Mouse (Mus musculus) forebrain, embryonic 10.5 days (tissue): ENCODE data around the gene Coro2b. TPM values are rescaled to one million over a fixed set of nuclear protein-coding genes. Genes with fewer than 3 reads are reported as not detected.

Experiments used
- DNase-seq: peaks from one replicate; pipeline ENCODE4 v3.0.0-alpha.2; 2017; ENCODE audit warnings: low spot score; ENCODE audit errors: extremely low spot score
- H3K27ac ChIP-seq: fragments of 300-500 bp; sonication (generic); 2 replicates; pipeline ENCODE4 v1.5.1; 2016; ENCODE audit warnings: mild to moderate bottlenecking
- H3K27me3 ChIP-seq: fragments of 300-500 bp; sonication (generic); 2 replicates; pipeline ENCODE4 v1.6.1; 2016; ENCODE audit warnings: mild to moderate bottlenecking; ENCODE audit not compliant: poor library complexity, severe bottlenecking
- H3K36me3 ChIP-seq: fragments of 300-500 bp; sonication (generic); replicated peaks from 2 replicates; pipeline ENCODE4 v1.6.1; 2016; ENCODE audit warnings: mild to moderate bottlenecking, moderate library complexity
- H3K4me1 ChIP-seq: fragments of 300-500 bp; sonication (generic); 2 replicates; pipeline ENCODE4 v1.6.1; 2016
- H3K4me3 ChIP-seq: fragments of 300-500 bp; sonication (generic); 2 replicates; pipeline ENCODE4 v1.5.1; 2016; ENCODE audit warnings: mild to moderate bottlenecking, moderate library complexity
- H3K9me3 ChIP-seq: fragments of 300-500 bp; sonication (generic); 2 replicates; pipeline ENCODE4 v1.6.1; 2016; ENCODE audit warnings: mild to moderate bottlenecking, moderate library complexity
- WGBS: fragments of 180-500 bp; shearing (Covaris S2); methylation state at CpG from one replicate; pipeline ENCODE4 v1.1.7; 2016; 5-methylcytosine and 5-hydroxymethylcytosine counted together
- polyA plus RNA-seq: library from polyadenylated mRNA; unstranded; fragments of >200 nt; fragmentation: Nextera tagmentation; extraction: Ambion mirVana; gene quantifications from 2 replicates; pipeline ENCODE4 v1.2.1, GENCODE M21; 2016

Coro2b gene
- polyA plus RNA-seq: 9.7 and 10.0 TPM in 2 replicates

DNA sequence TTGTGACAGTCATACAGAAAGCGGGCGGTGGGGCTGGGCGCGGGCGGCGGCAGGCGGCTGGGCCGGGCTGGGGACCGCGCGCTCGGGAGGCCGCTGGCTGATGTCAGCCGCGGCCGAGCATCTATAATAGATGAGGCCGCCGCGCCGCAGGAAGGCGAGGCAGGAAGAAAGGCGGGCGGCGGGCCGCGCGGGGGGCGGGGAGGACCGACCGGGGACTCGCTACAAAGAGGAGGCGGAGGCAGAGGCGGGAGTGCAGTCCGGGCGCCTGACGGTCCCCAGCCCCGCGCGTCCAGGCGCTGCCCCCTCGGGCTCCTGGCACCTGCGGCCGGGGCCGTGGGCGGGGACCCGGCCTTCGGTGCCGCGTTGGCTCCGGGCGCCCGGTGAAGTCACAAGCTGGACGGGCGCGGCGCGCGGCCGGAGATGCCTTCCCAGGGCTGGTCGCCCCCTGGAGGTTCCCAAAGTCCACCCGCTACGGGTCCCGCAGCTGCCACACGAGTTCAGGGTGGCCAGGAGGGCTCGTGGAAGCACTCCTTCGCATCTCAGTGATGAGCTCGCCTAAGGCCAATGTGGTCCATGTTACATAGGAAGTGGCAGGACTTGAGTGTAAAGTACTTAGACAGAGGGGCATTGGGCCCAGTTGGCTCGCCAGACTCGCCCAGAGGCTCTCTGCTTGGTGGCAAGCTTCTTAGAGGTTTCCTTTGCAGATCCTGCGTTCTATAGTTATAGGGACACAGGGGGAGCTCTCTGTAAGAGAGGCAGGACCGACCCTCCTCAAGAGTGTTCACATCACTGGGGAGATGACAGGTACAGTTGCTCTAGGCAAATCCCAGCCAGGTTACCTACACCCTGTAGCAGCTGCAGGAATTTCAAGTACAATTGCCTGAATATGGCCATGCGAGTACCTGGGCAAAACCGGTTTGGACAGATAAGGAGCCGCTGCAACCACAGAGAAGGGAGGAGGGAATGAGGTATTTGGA is at the start of gene Coro2b:
Gene Coro2b (minus strand): TSS at position 390 of the 977 bp plus-strand sequence.
- H3K9me3 ChIP-seq: no peaks in the 10 kb centered on the region
- peaks cover 84% of the 10 kb centered on the region for H3K27me3 ChIP-seq
- peak; percentile 62 for DNase-seq
- H3K4me3 ChIP-seq: peak within 1 kb of the TSS; percentile 76
- H3K36me3 ChIP-seq: no peaks in the 10 kb centered on the region
- under 1% methylated on average over 73 of the region's 74 CpGs for WGBS
- H3K27ac ChIP-seq: peak within 1 kb of the TSS; percentile 93
- peaks cover 79% of the 10 kb centered on the region for H3K4me1 ChIP-seq

DNA sequence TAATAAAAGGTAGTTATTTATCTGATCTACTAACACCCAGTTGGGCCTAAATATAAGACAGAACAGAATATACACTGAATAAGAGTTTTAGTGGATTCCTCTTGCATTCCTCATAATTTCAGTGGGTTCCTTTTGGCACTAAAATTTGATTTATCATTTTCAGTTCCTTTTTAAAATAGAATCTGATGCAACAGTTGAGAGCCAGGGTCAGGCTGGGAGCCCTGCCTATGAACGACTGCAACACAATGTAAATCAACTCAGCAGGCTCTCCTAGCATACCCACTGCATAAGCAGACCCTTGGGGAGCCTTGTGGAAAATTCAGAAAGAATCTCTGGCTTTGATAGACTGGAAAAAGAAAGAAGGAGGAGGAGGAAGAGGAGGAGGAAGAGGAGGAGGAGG is 40.7 kb upstream of the Coro2b start:
- DNase-seq: no peak
- no peaks in the 10 kb centered on the region for H3K4me1 ChIP-seq
- WGBS: 82% methylated on average over 1 of the region's 1 CpGs
- peaks cover under 1% of the 10 kb centered on the region; the same call in 1 of the 2 replicates for H3K9me3 ChIP-seq
- H3K27ac ChIP-seq: no peak overlapping the region
- no peak overlapping the region for H3K4me3 ChIP-seq
- no peaks in the 10 kb centered on the region for H3K27me3 ChIP-seq
- H3K36me3 ChIP-seq: no peaks in the 10 kb centered on the region

DNA sequence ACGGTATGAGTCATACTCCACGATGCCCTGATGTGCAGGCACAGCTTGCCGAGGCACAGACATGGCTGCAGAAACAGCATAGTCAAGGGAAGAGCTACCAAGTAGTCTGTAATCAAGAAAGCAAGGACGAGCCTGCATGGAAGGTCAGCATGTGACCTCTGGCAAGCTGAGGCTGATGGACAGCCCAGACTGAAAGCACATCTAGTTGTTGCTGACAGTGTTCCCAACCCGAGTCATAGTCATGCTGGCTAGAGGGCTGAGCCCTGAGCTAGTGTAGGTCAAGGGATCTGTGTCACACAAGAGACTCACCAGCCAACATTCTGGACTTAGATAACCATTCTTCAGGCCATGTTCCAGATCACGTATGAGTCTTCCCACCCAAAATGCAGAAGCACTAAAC is 32.3 kb upstream of the Coro2b start:
- Histone ChIP-seq H3K9me3 (no peaks in the 10 kb centered on the region), H3K27me3 (no peaks in the 10 kb centered on the region), H3K36me3 (no peaks in the 10 kb centered on the region), H3K4me3 (no peak overlapping the region), H3K4me1 (no peaks in the 10 kb centered on the region), H3K27ac (no peak overlapping the region)
- DNase-seq: no peak
- 86% methylated on average over 6 of the region's 6 CpGs for WGBS

DNA sequence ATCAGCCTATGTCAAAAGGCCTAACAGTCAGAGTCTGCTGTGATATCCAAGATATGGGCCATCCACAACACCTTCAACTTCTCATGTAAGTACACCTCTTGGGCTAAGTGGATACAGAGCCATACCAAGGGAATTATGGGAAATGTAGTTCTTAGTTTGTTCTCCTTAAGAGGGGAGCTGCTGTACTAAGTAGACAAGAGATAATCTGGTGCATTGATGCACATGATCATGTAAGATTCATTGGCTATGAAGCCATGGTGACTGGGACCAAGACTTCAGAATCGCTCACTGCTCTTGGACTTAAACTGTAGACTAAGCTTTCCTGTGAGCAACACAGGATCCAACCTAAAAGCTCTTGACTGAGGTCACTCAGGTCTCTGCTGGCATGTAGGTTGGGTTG is 31.0 kb upstream of the Coro2b start:
- Histone ChIP-seq H3K4me3 (no peak overlapping the region), H3K27ac (no peak overlapping the region), H3K4me1 (no peaks in the 10 kb centered on the region), H3K27me3 (no peaks in the 10 kb centered on the region), H3K9me3 (no peaks in the 10 kb centered on the region), H3K36me3 (no peaks in the 10 kb centered on the region)
- no peak for DNase-seq
- WGBS: 92% methylated on average over 1 of the region's 1 CpGs

DNA sequence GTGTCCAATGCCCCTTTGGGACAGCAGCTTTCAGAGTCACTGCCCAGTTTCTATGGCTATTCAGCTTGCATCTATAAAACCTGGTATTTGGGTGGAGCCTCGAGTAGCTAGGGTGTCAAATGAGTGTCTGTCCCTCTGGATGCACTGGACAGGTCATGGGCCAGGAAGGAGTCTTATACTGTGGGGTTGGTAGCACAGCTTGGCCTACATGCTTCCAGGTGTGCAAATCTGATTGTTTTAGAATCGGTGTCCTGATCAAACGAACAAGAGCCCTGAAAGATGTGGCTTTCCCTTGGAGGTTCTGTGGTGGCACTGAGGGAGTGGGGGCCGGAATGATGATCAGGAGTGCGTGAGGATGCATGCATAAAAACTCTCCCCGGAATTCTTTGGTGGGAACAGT is 25.4 kb upstream of the Coro2b start:
- 93% methylated on average over 6 of the region's 6 CpGs for WGBS
- Histone ChIP-seq H3K27me3 (no peaks in the 10 kb centered on the region), H3K4me1 (no peaks in the 10 kb centered on the region), H3K27ac (no peak overlapping the region), H3K9me3 (no peaks in the 10 kb centered on the region), H3K36me3 (no peaks in the 10 kb centered on the region), H3K4me3 (no peak overlapping the region)
- no peak for DNase-seq

DNA sequence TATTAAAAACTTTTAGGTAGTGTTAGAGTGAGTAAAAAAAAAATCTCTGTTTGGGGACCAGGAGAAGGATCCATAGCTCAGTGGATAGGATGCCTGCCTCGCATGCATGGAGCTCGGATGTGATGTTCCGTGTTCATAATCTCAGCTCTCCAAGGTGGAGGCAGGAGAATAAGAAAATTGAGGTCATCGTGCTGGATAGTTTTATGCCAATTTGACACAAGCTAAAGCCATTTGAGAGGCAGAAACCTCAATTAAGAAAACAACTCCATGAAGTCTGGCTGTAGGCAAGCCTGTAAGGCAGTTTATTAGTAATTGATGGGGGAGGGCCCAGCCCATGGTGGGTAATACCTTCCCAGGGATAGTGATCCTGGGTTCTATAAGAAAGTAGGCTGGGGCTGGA is 23.6 kb upstream of the Coro2b start:
- no peak for DNase-seq
- H3K4me1 ChIP-seq: no peaks in the 10 kb centered on the region; the same call in 1 of the 2 replicates
- no peak overlapping the region for H3K4me3 ChIP-seq
- no peak overlapping the region for H3K27ac ChIP-seq
- H3K9me3 ChIP-seq: no peaks in the 10 kb centered on the region
- H3K27me3 ChIP-seq: no peaks in the 10 kb centered on the region
- 94% methylated on average over 4 of the region's 4 CpGs for WGBS
- H3K36me3 ChIP-seq: no peaks in the 10 kb centered on the region

DNA sequence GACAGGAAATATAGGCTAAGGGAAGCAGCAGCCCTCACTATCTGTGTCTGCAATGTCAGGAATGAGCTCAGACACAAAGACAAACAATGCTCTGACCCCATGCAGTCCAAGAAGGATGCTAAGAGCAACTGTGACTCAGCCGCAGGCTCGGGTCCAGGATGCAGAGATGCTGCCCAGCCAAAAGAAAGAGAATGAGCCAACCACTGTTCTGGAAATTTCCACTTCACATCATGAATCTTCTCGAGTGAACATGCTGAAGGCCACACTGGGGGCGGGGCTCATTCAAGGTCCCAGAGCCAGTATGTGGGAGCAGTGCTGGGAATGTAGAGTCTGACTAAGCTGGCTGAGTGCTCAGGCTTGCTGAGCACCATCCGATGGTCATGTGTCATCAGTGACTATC is 23.2 kb upstream of the Coro2b start:
- H3K27ac ChIP-seq: no peak overlapping the region
- H3K4me1 ChIP-seq: peaks cover 4% of the 10 kb centered on the region
- no peaks in the 10 kb centered on the region for H3K27me3 ChIP-seq
- WGBS: 74% methylated on average over 5 of the region's 5 CpGs
- no peak for DNase-seq
- no peaks in the 10 kb centered on the region for H3K36me3 ChIP-seq
- no peak overlapping the region for H3K4me3 ChIP-seq
- no peaks in the 10 kb centered on the region for H3K9me3 ChIP-seq

DNA sequence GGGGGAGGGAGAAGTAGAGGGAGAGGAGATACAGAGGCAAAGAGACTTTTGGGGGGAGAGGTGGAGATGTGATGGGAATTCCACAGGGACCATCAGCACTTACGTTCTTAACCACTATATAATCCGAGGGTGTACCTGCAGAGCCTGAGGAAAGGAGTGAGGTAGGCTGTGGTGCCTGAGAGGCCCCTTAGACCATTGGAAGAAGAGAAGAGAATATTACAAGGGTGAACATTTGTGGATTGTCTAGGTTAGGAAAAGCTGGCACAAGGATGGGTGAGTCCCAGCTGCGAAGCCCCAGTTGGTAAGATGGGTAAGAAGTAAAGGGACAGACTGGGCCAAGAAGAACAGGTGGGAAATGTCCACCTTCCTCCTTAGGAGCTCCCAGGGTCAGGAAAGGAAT is 22.6 kb upstream of the Coro2b start:
- WGBS: 90% methylated on average over 3 of the region's 3 CpGs
- Histone ChIP-seq H3K27me3 (no peaks in the 10 kb centered on the region; the same call in 1 of the 2 replicates), H3K27ac (no peak overlapping the region), H3K4me1 (peaks cover 9% of the 10 kb centered on the region), H3K4me3 (no peak overlapping the region), H3K36me3 (no peaks in the 10 kb centered on the region), H3K9me3 (no peaks in the 10 kb centered on the region)
- no peak for DNase-seq

DNA sequence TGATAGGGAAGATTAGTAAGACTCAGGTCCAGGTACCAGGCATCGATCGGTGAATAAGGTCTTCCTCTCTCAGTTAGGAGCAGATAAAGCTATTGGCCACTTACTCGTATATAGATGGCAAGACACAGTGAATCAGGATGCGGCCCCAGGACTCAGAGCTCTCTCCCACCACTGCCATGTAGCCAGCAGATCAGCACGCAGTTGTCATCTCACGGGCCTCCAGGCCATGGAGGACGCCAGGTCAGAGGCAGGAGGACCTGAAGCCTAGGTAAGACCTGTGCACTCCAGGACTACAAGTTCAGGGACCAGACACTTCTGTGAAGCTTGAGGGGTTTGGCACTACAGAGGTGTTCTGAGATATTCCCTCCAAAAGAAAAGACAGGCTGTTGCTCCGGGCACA is 21.2 kb upstream of the Coro2b start:
- DNase-seq: no peak
- 87% methylated on average over 8 of the region's 8 CpGs for WGBS
- H3K36me3 ChIP-seq: no peaks in the 10 kb centered on the region
- H3K4me1 ChIP-seq: peaks cover 17% of the 10 kb centered on the region
- no peak overlapping the region for H3K27ac ChIP-seq
- H3K4me3 ChIP-seq: no peak overlapping the region
- H3K9me3 ChIP-seq: no peaks in the 10 kb centered on the region
- H3K27me3 ChIP-seq: no peaks in the 10 kb centered on the region; the same call in 1 of the 2 replicates

DNA sequence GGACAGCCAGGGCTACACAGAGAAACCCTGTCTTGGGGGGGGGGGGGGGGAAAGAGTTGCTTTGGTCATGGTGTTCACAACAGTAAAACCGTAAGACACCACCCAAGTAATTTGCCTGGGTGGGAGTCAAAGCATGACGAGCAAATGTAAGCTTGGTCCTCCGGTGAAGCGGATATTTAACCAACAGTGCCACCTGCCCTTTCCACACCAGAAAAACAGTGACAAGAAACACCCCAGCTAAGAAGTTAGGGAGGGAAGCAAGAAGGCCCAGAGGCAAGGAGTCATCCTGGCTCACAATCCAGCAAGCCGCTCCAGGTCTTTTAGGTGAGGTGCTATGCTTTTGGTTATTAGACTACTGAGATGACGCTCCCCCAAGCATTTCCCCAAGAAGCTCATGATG is 19.9 kb upstream of the Coro2b start:
- WGBS: 95% methylated on average over 6 of the region's 6 CpGs
- no peaks in the 10 kb centered on the region for H3K9me3 ChIP-seq
- no peak overlapping the region for H3K27ac ChIP-seq
- no peaks in the 10 kb centered on the region; the same call in 1 of the 2 replicates for H3K27me3 ChIP-seq
- no peak overlapping the region for H3K4me3 ChIP-seq
- H3K36me3 ChIP-seq: no peaks in the 10 kb centered on the region
- H3K4me1 ChIP-seq: peaks cover 17% of the 10 kb centered on the region
- no peak for DNase-seq

DNA sequence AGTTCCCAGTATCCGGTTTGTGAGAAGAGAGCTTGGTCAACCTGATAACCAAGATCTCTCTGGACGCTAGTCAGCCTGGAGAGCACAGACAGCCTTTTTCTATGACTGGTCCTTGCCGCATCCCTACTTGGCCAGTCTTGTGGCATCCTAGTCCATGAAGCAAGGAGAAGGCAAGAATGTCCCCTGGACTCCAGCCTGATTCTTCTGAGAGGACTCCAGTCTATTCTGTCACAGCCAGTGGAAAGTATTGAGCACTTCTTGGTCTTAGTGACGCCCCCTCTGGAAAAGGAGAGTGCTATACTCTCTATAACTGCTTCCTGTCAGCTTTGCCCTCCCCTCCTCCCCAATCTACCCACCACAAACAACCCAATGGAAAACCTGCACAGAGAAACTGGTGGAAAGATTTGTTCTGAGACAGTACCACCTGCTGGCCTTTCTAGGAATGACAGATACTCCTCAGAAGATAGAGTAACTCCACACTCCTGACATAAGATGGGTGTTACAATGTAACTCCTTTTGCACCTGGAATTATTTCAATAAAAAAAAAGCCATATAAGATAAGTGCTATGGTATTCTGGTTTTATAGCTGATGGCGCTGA is 18.5 kb upstream of the Coro2b start:
- WGBS: 71% methylated on average over 5 of the region's 5 CpGs
- no peaks in the 10 kb centered on the region for H3K36me3 ChIP-seq
- H3K27me3 ChIP-seq: no peaks in the 10 kb centered on the region; the same call in 1 of the 2 replicates
- no peak overlapping the region for H3K4me3 ChIP-seq
- no peaks in the 10 kb centered on the region for H3K9me3 ChIP-seq
- H3K4me1 ChIP-seq: peaks cover 17% of the 10 kb centered on the region
- no peak overlapping the region for H3K27ac ChIP-seq
- no peak for DNase-seq

DNA sequence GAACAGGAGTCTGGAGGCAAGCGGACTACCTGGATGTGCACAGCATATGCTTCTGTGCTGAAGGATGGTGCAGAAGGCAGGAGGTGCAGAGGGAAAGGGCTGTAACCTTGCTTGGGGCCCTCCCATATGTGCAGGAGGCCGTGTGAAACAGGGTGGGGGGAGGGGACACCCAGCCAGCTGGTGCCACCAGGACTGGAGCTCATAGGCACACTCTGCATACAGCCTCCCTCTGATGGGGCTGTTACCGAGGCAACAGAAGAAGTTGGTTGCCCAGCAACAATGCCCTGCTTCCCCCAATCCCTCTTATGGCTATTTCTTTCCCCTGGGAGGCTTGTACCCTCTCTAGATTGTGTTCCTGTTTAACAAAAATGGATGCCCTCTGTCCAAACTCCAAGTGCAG is 17.8 kb upstream of the Coro2b start:
- DNase-seq: no peak
- 59% methylated on average over 3 of the region's 3 CpGs for WGBS
- Histone ChIP-seq H3K4me1 (peaks cover 17% of the 10 kb centered on the region), H3K27ac (peak overlapping the region; percentile 54; the same call in 1 of the 2 replicates), H3K4me3 (no peak overlapping the region), H3K36me3 (no peaks in the 10 kb centered on the region), H3K27me3 (no peaks in the 10 kb centered on the region; the same call in 1 of the 2 replicates), H3K9me3 (no peaks in the 10 kb centered on the region)

DNA sequence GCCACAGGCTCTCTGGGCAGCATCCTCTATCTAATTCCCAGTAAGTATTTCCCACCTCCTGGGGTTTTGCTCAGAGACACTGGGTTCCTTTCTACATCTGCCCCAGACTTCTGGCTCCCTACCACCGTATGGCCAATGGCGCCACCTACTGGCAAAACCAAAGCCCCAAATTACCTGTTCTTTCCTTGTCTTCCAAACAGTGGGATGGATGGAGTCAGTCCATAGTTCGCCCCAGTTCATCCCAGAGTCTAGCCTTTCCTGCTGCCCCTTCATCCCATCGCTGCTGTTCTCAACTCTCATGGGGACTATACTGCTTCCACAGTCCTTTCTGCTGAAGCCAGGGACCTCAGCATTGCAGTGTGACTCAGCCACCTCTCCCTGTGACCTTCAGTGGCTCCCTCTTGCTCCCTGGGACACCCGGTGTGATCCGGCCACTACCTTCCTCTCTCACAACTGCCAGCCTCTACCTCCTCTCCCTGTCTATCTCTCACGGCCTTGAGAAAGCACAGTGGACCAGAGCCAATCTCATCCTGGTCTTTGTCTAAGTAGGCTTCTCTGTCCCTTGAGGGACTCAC is 16.6 kb upstream of the Coro2b start:
- Histone ChIP-seq H3K27ac (peak overlapping the region; percentile 58), H3K9me3 (no peaks in the 10 kb centered on the region), H3K36me3 (no peaks in the 10 kb centered on the region), H3K27me3 (no peaks in the 10 kb centered on the region; the same call in 1 of the 2 replicates), H3K4me1 (peaks cover 17% of the 10 kb centered on the region), H3K4me3 (no peak overlapping the region)
- peak; percentile 68 for DNase-seq
- WGBS: 38% methylated on average over 7 of the region's 7 CpGs
